Mouse (Mus musculus) naive thymus-derived CD4-positive, alpha-beta T cell, adult 2 months (primary cell): ENCODE measurements around the gene Spns3.
A peak's percentile ranks its signal among the peaks of the same experiment; 100 is the strongest.

ENCODE experiments used
- DNase-seq: peaks from one replicate; pipeline ENCODE4 v3.0.0-alpha.2; 2011; ENCODE audit warnings: low read depth

Gene Spns3

DNA sequence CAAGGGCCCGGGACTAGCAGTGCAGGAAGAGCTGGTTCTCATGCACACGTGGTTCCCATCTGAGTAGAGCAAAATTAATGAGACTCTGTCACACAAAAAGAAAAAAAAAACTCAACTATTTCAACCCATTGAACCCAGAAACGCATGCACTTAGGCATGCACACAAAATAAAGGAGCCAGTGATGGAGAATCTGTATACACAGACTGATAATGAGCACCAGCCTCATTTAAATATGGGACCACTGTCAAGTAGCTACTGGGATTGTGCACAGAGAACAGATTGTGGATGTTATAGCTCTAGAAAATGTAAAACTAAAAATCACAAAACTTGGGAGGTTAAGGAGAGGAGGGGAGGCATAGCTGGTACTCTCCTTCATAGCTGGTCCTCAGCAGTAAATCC, 35.3 kb downstream of the Spns3 start:
- no peak for DNase-seq

GRCm38 (mm10) chr11:72508651-72509050, 41.7 kb downstream of the Spns3 start:
- no peak for DNase-seq

- no peak for DNase-seq
These were observed 42.7 kb downstream of the Spns3 start for GRCm38 (mm10) chr11:72507651-72508050.

DNA sequence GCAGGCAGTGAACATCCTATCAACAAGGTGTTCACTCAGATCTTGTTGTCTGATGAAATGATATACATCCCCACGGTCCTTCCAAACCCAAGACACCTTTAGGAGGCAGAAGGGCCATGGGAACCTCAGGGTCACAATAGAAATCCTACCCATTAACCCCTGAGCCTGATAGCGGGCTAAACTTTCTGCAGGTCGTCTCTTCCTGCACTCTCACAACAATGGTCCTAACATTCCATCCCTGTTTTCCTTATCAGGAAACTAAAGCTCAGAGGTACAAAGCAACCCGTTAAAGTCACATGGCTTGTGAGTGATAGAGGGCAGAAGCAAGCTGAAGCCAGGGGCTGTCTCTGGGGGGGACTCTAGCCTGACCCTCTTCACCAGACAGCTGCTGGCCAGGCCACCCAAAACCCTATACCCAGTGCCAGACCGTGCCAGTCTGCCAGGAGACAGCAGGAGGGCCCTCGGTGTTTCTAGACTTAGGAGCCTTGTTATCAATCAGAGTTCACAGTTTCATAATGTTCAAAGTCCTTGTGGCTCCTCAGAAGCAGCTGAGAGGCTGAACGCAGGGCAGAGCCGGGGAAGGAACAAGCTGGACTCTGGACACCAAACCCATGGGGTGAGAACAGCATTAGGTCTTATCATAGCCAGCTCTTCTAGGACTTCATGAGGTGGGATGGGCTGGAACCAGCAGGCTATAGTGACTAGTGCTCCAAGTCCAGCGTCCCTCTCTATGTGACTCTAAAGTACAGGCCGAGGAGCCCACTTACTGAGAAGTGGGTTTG, 46.1 kb downstream of the Spns3 start:
- no peak for DNase-seq

GRCm38 (mm10) chr11:72503501-72503921, 46.8 kb downstream of the Spns3 start:
- no peak for DNase-seq

DNA sequence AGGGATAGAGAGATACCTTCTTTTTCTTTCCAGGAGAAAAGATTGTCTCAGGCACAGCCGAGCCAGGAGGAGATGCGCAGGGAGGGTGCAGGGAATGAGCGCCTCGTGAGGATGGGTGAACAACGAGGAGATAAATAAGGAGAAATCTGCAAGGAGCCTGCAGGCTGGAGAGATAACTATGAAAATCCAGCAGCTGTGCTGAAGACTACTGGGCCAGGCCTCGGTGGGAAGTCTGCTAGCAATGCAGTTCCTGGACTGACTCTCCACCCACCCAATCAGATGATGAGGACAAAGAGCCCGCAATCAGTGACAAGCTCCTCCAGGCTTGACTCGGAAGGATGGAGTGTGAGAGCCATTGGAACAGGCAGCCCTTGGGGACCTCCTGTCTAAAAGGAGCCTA, 48.1 kb downstream of the Spns3 start:
- DNase-seq: no peak

- DNase-seq: no peak
These were observed 48.8 kb downstream of the Spns3 start for GRCm38 (mm10) chr11:72501426-72502002.

DNA sequence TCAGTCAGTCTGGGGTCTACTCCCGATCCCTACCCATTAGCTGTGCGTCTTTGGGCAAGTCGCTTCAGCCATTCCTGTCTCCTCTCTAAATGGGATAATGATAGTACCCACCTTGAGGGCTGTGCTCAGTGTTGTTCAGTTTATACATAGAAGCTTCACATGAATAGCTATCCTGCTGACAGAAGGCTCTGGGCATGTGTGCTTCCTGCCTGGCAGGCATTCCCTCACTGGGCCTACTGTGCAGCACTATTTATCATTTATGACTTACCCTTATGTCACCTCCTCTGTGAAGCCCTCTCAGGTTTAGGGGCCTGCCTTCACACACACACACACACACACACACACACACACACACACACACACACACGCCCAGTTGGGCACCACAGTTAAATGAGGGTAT, 50.2 kb downstream of the Spns3 start:
- no peak for DNase-seq

DNA sequence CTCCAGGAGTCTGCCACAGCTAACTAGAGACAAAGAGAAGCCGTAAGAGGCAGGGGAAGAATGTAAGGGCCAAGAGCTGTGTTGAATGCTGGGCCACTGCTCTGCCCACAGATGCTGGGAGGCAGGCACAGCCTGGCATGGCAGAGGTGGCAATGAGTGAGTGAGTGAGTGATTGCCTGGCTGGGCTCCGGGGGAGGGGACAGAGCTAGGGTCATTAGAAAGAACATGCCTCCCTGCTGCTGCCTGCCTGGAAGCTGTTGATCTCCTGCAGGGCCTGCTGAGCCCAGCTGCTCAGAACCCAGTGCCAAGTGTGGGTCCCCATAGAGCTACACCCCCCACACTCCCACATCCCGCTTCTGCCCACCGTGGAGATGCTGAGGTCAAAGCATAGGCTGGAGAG, 52.9 kb downstream of the Spns3 start:
- no peak for DNase-seq

- no peak for DNase-seq
These were observed 53.5 kb downstream of the Spns3 start for GRCm38 (mm10) chr11:72496775-72497174.

DNA sequence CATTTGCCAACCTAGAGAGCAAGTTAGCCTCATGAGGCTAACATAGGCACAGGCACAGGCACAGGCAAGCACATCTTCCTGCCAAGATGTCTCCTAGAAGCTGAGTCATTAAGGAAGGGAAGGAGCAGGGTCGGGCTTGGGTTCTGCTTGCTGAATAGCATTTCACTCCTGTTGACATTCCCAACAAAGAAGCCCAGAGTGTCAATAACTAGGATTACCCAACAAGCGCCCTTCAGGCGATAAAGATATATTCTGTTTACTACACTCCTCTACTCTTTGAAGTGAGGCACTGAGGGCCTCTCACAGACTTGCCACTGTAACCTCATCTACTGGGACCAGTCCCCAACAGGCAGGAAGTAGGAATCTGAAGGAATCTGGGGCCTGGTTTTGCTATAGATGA, 54.2 kb downstream of the Spns3 start:
- no peak for DNase-seq

DNA sequence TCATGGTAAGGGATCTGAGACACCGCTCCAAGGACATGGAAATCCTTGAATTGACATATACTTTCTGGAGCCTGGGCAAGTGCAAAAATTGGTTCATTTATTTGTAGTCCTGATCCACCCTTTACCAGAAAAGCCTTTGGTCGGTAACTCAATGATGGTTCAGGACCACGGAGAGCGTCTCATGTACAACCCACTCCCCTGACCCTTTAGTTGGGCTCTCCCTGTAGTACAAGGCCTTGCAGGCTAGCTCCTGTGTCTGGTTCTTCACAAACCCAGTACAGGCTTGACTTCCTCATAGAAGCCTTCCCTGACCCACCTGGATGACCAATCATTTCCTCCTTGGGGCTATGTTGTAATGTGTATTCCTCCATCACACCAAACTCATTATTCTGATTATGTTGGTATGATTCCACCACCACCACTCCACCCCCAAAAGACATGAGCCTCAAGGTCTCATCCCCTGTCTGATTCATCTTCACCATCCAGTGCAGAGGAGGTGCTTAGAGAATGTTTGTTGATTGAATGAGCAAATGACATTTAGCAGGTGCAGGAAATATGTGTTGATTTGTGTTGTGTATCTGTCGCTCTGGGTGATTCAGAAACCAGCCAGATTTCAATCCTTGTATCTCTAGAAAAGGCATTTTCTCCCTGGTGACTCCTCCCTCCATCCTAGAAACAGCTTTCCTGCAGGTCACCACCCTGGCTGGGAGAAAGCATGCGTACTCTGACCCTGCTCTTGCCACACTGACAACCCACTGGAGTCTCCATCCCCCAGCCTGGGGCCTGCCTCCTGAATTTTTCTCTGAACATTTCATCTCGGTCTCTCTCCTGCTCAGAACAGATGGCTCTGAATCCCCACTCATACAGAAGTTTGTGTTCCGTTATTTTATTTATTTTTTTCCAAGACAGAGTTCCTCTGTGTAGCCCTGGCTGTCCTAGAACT, 56.0 kb downstream of the Spns3 start:
- no peak for DNase-seq

DNA sequence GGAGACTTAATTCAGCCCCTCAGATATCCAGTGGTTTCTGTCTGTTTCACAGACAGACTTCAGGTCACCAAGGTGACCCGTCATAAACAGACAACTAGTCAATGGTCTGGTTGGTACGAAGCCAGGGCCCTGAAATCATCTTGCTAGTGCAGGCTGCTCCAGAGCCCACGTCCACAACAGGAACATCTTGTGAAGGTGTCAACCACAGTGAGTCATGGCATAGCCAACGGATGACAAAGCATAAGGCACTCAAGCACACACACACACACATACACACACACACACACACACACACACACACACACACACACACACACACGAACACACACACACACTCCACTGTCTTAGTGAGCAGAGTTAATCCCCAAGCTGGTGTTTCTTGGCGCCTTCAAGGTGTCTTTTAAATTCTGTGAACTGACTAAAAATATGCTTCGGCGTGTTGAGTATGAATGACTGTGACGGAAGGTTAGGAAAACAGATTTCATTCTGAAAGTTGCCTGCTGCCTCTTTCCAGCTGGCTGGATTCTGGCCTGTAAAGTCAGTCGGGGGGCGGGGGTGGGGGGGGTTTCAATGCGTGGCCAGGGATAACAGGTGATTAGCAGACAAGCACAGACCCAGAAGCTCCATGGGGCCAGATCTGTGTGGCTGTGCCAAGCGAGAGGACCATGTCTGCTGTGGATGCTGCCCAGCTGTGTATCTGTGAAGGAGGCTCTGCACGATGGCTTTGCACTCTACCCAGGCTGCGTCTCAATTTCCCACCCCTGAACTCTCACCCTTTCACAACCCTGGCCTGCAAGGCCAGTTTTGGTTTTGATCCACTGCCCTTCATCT, 59.0 kb downstream of the Spns3 start:
- no peak for DNase-seq

DNA sequence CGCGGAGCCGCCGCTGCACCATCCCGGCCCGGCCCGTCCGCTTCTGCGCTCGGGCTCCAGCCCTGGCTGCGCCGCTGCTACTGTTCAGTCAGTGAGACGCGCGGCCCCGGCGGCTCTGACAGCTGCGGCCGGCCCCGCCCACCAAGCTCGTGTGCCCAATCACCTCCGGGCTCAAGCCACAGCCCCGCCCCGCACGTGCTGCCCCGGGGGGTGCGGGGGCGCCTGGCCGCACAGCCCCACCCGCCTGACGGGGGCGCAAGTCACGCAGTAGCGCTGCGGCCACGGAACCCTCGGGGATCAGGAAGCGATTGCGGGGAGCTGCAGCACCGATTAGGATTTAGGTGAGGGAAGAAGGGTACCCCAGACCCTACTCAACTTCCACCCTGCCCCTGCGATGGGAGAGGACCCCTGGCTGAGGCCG, 60.4 kb downstream of the Spns3 start, which contains the start of gene Spns2:
TSS of gene Spns2 (minus strand) at position 24 of the 421 bp plus-strand sequence.
- DNase-seq: peak; percentile 29

DNA sequence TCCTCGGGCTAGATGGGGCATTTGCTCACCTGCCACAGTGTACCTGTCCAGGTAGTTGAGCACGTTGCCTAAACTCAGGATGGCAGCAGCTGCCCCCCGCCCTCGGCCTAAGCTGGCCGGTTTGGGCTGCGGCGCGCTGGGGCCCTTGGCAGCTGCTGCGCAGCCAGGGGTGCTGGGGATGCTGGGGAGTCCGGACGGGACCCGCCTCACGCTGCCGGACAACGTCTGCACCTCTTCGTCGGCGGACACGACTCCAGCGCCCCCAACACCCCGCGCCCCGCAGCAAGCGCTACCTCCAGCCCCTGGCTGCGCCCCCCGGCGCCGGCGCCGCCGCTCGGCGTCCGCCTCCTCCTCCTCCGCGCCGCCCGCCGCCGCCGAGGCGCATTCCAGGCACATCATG, 60.9 kb downstream of the Spns3 start:
- no peak for DNase-seq

- no peak for DNase-seq
These were observed 61.5 kb downstream of the Spns3 start for GRCm38 (mm10) chr11:72488753-72489271.

DNA sequence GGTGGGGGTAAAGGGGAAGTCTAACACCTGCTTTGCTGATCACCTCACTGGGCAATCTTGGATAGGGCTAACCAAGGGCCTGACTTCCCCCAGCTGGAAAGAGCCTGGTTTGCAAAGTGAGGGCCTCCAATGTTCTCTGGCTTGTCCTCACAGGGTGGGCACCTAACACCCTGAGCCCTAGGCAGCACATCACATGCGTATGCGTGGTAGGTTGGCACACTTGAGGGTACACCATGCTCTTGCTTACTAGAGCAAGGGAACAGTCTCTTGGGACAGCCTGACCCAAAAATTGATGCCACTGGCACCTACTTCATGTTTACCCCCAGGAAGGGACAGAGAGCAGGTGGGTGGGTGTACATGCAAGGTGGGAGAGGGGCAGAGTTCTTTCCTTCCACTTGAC, 62.6 kb downstream of the Spns3 start:
- no peak for DNase-seq

- no peak for DNase-seq
These were observed 63.1 kb downstream of the Spns3 start for GRCm38 (mm10) chr11:72487171-72487570.

DNA sequence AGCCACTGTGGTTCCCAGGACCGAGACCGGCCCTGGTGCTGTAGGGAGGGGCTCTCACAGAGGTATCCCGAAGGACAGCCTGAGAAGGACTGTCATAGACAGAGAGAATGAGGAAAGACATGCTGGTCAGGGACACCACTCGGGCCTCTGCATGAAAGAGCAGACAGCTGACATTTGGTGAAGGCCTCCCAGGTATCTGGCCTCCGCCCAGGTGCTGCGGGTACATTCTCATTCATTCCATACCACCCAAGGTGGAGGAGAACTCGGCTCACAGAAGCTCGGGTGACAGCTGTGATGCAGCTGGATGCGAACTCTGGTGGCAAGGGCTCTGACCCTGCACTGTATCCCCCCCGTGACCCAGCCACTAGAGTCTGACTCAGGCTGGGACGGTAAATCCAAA, 64.3 kb downstream of the Spns3 start:
- no peak for DNase-seq

- no peak for DNase-seq
These were observed 65.1 kb downstream of the Spns3 start for GRCm38 (mm10) chr11:72485157-72485556.

DNA sequence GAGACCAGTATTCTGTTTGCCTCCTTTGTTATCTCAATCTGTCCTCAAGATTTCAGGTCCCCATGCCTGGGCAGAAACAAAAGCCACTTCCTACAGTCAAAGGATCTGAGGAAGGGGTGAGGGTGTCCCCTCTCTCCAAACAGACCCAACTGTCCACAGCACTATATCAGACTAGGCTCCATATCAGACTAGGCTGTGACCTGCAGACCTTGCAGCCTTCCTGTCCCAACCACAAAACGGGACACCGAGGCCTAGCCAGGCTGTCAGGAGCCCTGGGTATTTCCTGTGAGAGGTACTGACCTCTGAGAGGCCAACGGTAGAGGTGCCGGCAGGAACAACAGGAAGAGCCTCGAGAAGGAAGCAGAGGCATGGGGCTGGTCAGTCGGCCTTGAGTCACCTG, 65.8 kb downstream of the Spns3 start:
- DNase-seq: no peak

DNA sequence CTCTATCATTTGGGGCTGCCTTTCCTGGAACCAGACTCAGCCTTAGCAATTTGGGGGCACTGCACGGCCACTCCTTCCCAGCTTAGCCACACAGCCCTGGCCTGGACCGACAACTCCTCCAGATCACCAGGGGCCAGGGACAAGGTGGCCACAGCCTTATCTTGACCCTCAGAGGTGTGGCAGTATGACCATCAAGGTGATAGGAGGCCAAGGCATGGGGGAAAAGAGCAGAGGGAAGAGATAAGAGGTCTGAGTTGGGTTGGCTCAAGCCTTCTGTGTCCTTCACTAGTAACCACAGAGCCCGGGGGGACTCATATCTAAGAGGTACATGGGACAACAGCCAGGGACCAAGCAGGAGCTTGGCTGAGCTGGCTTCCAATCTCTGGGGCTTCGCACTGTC, 68.4 kb downstream of the Spns3 start:
- no peak for DNase-seq
